Mouse (Mus musculus) ES-E14 (cell line): ENCODE data around the gene Lclat1. TPM values are rescaled to one million over a fixed set of nuclear protein-coding genes. Genes with fewer than 3 reads are reported as not detected.
"Not testable (repeated sequence)": the region's sequence is repeated elsewhere in the genome, so short reads cannot be mapped to it uniquely, and the experiment has no call there.

Source experiments
- DNase-seq: peaks from one replicate; pipeline ENCODE4 v3.0.0-alpha.2; 2013; ENCODE audit warnings: low read depth, low spot score
- H3K27ac ChIP-seq: 2 replicates; pipeline ENCODE4 v1.5.1; 2012; ENCODE audit warnings: low read depth, mild to moderate bottlenecking, low read length, moderate library complexity, mixed read lengths; ENCODE audit not compliant: poor library complexity, insufficient read depth, severe bottlenecking
- H3K36me3 ChIP-seq: 2 replicates; pipeline ENCODE4 v1.6.1; 2012; ENCODE audit warnings: mild to moderate bottlenecking, low read length, moderate library complexity, mixed read lengths; ENCODE audit not compliant: control insufficient read depth, poor library complexity, insufficient read depth, severe bottlenecking
- H3K4me1 ChIP-seq, 2 experiments: fragments of 150-350 bp in 1 of 2; sonication (generic) in 1 of 2; 2 replicates each; pipeline ENCODE4 v1.6.1; 2012; ENCODE audit warnings: low read length in 2 of 2, mild to moderate bottlenecking in 1 of 2, mixed read lengths in 1 of 2; ENCODE audit not compliant: control insufficient read depth in 2 of 2, insufficient read depth in 2 of 2, poor library complexity in 1 of 2
- H3K4me3 ChIP-seq, 2 experiments: fragments of 150-350 bp in 1 of 2; sonication (generic) in 1 of 2; 2 replicates each; pipeline ENCODE4 v1.5.1; 2012; ENCODE audit warnings: low read length in 2 of 2, low read depth in 1 of 2, mild to moderate bottlenecking in 1 of 2, mixed read lengths in 1 of 2; ENCODE audit not compliant: insufficient read depth in 1 of 2, poor library complexity in 1 of 2, severe bottlenecking in 1 of 2
- H3K9ac ChIP-seq: 2 replicates; pipeline ENCODE4 v1.6.1; 2012; ENCODE audit warnings: low read depth, mild to moderate bottlenecking, low read length, mixed read lengths; ENCODE audit not compliant: poor library complexity, insufficient read depth, severe bottlenecking
- H3K9me3 ChIP-seq: fragments of 150-350 bp; sonication (generic); 2 replicates; pipeline ENCODE4 v1.6.1; 2012; ENCODE audit warnings: low read depth, mild to moderate bottlenecking, low read length; ENCODE audit not compliant: control insufficient read depth, insufficient read depth
- CHD2 ChIP-seq: IDR thresholded peaks from 2 replicates; pipeline ENCODE4 v1.6.1; 2014; ENCODE audit warnings: mild to moderate bottlenecking, low read depth, low read length, inconsistent platforms
- HCFC1 ChIP-seq: IDR thresholded peaks from 2 replicates; pipeline ENCODE4 v1.6.1; 2012; ENCODE audit warnings: low read length, inconsistent platforms, borderline replicate concordance; ENCODE audit not compliant: insufficient read depth
- MAFK ChIP-seq: IDR thresholded peaks from 2 replicates; pipeline ENCODE4 v1.6.1; 2014; ENCODE audit warnings: mild to moderate bottlenecking, low read depth, low read length, inconsistent platforms; ENCODE audit not compliant: insufficient read depth
- ZC3H11A ChIP-seq: IDR thresholded peaks from 2 replicates; pipeline ENCODE4 v1.6.1; 2012; ENCODE audit warnings: low read depth, mild to moderate bottlenecking, inconsistent platforms, low read length, borderline replicate concordance
- ZNF384 ChIP-seq: IDR thresholded peaks from 2 replicates; pipeline ENCODE4 v1.6.1; 2012; ENCODE audit warnings: low read depth, low read length, inconsistent platforms
- in situ Hi-C, 2 experiments: fragments of 600-800 bp; cut with MboI; formaldehyde crosslinking; loops; one replicate each; pipeline ENCODE4 v1.15.1; 2025; ENCODE audit warnings: low sequenced_read_pairs in 2 of 2, inconsistent platforms in 1 of 2; ENCODE audit not compliant: unreplicated experiment in 2 of 2
- total RNA-seq: library from RNA; depleted of rRNA; stranded (reverse); fragments of 300-350 nt; gene quantifications from 2 replicates; pipeline ENCODE4 v1.2.3, GENCODE M21; 2012; rRNA removed

Lclat1 gene
- total RNA-seq, 1 experiment = 8.6 TPM

- no peaks in the 10 kb centered on the region for H3K36me3 ChIP-seq
- in situ Hi-C loops = no loop called here
- no peaks in the 10 kb centered on the region for H3K4me1 ChIP-seq
- no peaks in the 10 kb centered on the region for H3K9me3 ChIP-seq
- H3K27ac ChIP-seq = no peak overlapping the region
- no peak for TF ChIP-seq ZNF384
- TF ChIP-seq MAFK = no peak
- TF ChIP-seq HCFC1 = no peak
- no peak for TF ChIP-seq ZC3H11A
- TF ChIP-seq CHD2 = no peak
- no peak overlapping the region for H3K9ac ChIP-seq
- H3K4me3 ChIP-seq = no peak overlapping the region
- no peak for DNase-seq
Observed at GRCm38 (mm10) chr17:73273809-73274208, 166.0 kb downstream of the Lclat1 start.

- Histone ChIP-seq H3K9me3 (no peaks in the 10 kb centered on the region), H3K27ac (no peak overlapping the region), H3K9ac (no peak overlapping the region), H3K4me3 (no peak overlapping the region), H3K36me3 (no peaks in the 10 kb centered on the region), H3K4me1 (no peaks in the 10 kb centered on the region)
- DNase-seq = no peak
- in situ Hi-C loops = no loop called here
- TF ChIP-seq MAFK = no peak
- TF ChIP-seq CHD2 = no peak
- no peak for TF ChIP-seq ZNF384
- TF ChIP-seq ZC3H11A = no peak
- TF ChIP-seq HCFC1 = no peak
Observed at GRCm38 (mm10) chr17:73275066-73275465, 167.3 kb downstream of the Lclat1 start.

DNA sequence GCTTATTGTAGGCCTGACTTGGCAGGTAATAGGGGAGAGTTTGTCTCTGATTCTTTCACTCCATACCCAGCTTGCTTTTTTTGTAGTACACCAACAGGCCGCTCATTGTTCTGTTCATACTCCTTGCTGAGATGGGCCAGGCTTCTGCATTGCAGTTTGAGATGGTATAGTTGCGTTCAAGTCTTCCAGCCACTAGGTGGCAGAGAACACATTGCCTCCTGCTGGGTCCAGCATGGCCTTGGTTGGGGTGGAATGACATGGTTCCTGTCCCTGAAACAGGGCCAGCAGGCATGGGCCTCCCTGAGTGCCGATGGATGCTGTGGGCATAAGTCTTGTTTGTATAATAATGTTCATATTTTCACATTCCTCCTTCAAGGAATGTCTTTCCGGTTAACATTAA, 170.0 kb downstream of the Lclat1 start:
- H3K4me3 ChIP-seq = no peak overlapping the region
- no peaks in the 10 kb centered on the region for H3K4me1 ChIP-seq
- no peak overlapping the region for H3K27ac ChIP-seq
- no peak for DNase-seq
- in situ Hi-C loops = no loop called here
- TF ChIP-seq ZC3H11A (no peak), CHD2 (no peak), MAFK (no peak)
- no peaks in the 10 kb centered on the region for H3K9me3 ChIP-seq
- H3K36me3 ChIP-seq = no peaks in the 10 kb centered on the region
- H3K9ac ChIP-seq = no peak overlapping the region

GRCm38 (mm10) chr17:73282702-73283101, 174.9 kb downstream of the Lclat1 start:
- in situ Hi-C loops, H3K9ac ChIP-seq, H3K4me1 ChIP-seq, H3K27ac ChIP-seq, H3K4me3 ChIP-seq, H3K9me3 ChIP-seq, H3K36me3 ChIP-seq, DNase-seq: not testable (repeated sequence)

- TF ChIP-seq HCFC1 (no peak), CHD2 (no peak), ZC3H11A (no peak), ZNF384 (no peak), MAFK (no peak)
- Histone ChIP-seq H3K4me3 (no peak overlapping the region), H3K4me1 (no peaks in the 10 kb centered on the region), H3K9me3 (no peaks in the 10 kb centered on the region), H3K9ac (no peak overlapping the region), H3K27ac (no peak overlapping the region), H3K36me3 (no peaks in the 10 kb centered on the region)
- in situ Hi-C loops = no loop called here
- DNase-seq = no peak
Observed at GRCm38 (mm10) chr17:73284301-73284700, 176.5 kb downstream of the Lclat1 start.

Other genes starting within 250 kb of the Lclat1 start
- 0.90 and 5.2 TPM in 2 replicates for gene Lbh, start 189.7 kb upstream of the Lclat1 start, total RNA-seq